14 mouse cellular contexts compared by ENCODE assay signal in genomic region chr15:80636757-80637372, GRCm38 (mm10).
"Had no signal": no experiment of that assay in that cellular context is flagged by ENCODE, and none has a peak within 500 bp of the region (broad histone marks: within the 10 kb centered on the region; RNA-seq: fewer than 3 reads in every experiment).

No protein-coding gene starts in this region.

- H3K4me3 ChIP-seq: kidney, embryonic 15.5 days; limb, embryonic 10.5 days; liver, embryonic 15.5 days; midbrain, embryonic 10.5 days; neural tube, embryonic 13.5 days; stomach, embryonic 15.5 days had no signal

- DNase-seq: kidney, adult 2 months; kidney, postnatal 14 days; lung, embryonic 14.5 days; midbrain, embryonic 14.5 days; right cerebral cortex, postnatal 4 days; spleen, adult 18-20 months; thymus, postnatal 4 days had no signal

- H3K4me1 ChIP-seq: neural tube, embryonic 13.5 days had no signal

- H3K27ac ChIP-seq: kidney, embryonic 15.5 days; limb, embryonic 10.5 days; liver, embryonic 15.5 days; macrophage; midbrain, embryonic 10.5 days; neural tube, embryonic 13.5 days; stomach, embryonic 15.5 days had no signal
